Mouse (Mus musculus): ENCODE data around the gene S100a5.
A peak's percentile ranks its signal among the peaks of the same experiment; 100 is the strongest.

Gene S100a5

DNA sequence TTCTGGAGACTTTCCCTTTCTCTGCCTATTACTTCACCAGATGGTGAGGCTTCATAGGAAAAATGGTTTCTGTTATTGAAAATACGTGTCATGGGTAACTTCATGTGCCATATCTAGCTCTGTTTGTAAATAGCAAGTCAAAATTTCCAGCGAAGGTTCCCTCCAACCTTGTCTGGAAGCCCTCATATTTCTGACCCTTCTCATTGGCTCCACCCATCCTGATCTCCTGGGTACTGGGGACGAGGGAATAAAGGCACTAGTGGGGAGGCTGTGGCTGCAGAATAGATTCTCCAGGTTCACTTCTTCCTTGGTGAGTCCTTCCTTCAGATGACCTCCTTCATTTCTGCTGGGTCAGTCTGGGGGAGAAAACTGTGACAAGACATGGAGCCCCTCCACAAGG lies at the start of gene S100a5:
TSS of gene S100a5 (plus strand) at position 301 of the 400 bp plus-strand sequence.
- no peak for DNase-seq

GRCm38 (mm10) chr3:90560008-90560628 lies 48.2 kb upstream of the S100a5 start, which contains the start of gene S100a3:
Gene S100a3 (plus strand): TSS chr3:90560578.
- no peak for DNase-seq

DNA sequence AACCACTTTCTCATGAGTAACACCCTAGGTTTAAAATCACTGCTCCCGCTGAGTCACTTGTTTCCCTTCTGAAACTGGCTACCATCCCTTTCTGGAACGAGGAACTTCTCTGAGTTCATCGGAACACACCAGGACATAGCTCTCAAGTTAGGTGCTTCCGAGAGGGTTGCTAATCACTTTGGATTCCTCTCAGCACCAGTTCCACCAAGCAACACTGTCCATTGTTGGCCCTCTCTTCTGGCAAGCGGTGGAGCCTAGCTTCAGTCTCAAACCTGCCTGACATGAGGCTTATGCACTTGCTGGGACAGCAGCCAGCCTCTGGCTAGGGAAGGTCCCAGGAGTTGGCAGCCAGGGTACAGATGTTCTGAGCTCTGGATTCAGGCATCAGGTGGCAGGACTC lies 33.6 kb upstream of the S100a5 start:
- DNase-seq = no peak

GRCm38 (mm10) chr3:90575320-90575719 lies 33.0 kb upstream of the S100a5 start:
- DNase-seq = no peak

DNA sequence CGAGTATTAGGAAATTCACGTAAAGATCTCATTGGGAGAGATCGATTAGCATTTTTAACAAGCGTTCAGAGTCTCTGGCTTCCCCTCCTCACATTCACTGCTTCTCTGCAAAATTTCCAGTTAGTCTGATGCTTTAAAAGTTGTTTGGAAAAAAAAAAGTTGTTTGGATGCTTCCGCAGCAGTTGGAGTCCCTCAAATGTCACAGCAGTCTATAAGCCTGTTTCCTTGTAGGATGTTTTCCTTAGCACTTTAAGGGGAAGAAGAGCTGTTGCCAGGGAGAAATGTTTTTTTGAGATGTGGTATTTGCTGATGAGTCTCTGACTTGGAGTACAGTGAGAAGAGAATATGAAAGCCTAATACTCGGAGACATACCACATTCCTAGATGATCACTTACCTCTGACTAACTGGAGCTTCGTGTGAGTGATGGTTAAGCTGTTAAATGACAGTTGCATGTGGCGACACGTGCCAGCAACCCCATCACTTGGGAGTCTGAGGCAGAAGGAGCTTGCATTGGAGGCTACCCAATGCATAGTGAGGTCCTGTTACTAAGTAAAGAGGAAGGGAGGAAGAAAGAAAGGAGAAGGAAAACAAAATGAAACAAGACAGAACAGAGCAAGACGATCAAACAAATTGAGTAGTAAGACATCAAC lies 31.8 kb upstream of the S100a5 start:
- no peak for DNase-seq

- DNase-seq = no peak
Observed at GRCm38 (mm10) chr3:90579433-90579832, 28.9 kb upstream of the S100a5 start.

GRCm38 (mm10) chr3:90581141-90581540 lies 27.2 kb upstream of the S100a5 start:
- no peak for DNase-seq

DNA sequence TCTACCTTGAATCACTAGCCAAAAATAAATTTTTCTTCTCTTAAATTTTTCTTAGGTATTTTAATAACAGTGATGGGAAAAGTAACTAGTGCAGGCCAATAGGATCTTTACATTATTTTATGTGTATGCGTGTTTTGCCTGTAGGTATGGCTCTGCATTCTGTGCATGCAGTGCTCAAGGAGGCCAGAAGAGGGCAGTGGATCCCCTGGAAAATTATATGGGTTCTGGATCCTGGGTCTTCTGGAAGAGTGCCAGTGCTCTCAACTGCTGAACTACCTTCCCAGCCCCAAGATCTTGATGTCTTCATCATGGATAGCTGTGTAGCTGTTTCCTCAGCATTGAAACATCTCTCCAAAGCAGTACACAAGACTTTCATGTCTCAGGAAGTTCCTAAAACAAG lies 26.2 kb upstream of the S100a5 start:
- DNase-seq = no peak

- DNase-seq = no peak
Observed at GRCm38 (mm10) chr3:90582556-90582955, 25.8 kb upstream of the S100a5 start.

DNA sequence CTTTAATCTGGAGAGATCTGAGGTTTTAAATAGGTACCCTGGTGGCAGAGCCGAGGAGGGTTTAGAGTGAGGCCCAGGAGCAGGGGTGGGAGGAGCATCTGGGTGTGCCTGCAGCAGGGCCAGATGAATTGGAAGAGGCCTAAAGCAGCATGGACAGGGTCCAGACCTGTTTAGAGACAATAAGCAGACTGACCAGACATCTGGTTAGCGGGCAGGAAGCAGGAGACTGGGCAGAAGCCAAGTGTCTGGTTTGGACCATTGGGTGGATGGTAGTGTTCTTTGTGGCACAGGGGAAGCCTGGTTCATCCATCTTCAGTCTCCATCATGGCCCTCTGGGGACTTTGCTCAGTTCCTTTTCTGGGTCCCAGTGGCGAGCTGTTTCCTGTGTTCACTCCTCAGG lies 24.4 kb upstream of the S100a5 start:
- no peak for DNase-seq

GRCm38 (mm10) chr3:90585595-90585994 lies 22.7 kb upstream of the S100a5 start:
- DNase-seq = peak; percentile 28

DNA sequence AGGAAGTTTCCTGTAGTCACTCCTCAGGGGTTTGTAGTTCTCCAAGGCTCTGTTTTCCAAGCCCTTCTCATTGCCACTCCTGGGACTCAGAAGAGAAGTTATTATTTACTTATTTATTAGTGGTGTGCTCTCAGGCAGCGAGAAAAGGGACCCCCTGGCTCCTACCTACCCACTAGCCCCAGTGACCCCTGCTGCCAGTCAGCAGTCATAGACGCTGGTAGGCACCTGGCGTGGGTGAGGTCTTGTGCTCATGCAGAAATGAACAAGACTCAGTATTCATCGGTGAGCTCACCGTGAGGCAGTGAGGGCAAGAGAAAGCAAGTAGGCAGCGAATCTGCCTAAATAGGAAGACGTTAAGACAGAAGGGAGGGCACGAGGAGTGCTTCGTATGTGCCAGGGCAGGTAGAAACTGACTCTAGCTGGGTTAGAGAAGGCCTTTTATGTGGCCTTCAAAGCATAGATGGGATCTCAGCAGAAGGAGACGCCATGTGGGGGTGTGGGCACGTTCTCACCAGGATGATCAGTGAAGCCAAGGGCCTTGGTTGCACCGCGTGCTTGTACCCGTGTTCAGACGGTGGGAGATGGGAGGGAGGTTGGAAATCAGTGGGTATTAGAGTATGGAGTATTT lies 22.2 kb upstream of the S100a5 start:
- no peak for DNase-seq

DNA sequence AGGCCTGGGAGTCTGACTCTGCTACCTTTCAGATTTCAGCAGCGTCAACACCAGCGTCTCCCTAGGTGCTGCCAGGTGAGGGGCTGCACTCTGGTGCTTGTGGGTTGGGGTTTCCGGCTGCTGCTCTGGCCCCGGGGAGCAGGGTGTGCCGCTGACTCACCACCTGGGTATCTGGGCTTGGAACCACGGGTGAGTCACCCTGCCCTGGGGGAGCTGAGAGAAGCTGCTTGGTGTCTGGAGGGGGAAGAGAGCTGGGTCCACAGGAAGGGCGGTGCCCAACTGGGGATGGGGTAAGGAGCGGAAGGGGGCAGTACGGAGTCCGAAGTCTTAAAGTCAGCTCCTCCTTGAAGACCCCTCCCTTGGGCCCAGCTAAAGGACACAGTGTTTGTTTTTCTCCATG lies 21.4 kb upstream of the S100a5 start:
- no peak for DNase-seq

DNA sequence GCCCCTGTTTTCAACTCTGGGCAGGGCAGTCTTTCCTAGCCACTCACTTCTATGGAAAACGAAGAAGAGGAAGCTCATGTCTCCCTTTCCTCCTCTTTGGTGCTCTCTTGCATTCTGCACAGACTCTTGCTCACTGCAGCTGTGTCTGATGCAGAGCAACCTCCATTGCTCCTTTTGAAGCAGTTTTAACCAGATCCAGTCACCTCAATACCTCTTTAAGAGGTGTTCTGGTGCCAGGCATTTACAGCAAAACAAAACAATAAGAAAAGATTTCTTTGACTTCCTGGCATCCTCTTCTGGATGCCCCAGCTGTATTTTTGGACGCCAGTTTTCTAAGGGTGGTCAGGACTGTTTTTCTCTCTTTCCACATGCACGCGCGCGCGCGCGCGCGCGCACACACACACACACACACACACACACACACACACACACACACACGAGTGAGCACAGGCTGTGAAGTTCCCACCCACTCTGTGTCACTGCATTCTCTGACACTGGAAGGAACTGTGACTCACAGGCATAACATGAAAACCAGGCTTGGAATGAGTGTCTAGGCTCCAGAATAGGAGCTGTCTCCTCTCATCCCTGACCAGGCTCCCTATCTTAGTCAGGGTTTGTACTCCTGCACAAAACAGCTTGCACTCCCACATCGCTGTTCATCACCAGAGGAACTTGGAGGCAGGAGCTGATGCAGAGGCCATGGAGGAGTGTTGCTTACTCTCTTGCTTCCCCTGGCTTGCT lies 20.8 kb upstream of the S100a5 start:
- DNase-seq = no peak

GRCm38 (mm10) chr3:90589390-90589789 lies 18.9 kb upstream of the S100a5 start:
- no peak for DNase-seq

GRCm38 (mm10) chr3:90589947-90590346 lies 18.4 kb upstream of the S100a5 start, which contains the start of gene S100a2:
Gene S100a2 (plus strand): TSS chr3:90590247.
- no peak for DNase-seq

DNA sequence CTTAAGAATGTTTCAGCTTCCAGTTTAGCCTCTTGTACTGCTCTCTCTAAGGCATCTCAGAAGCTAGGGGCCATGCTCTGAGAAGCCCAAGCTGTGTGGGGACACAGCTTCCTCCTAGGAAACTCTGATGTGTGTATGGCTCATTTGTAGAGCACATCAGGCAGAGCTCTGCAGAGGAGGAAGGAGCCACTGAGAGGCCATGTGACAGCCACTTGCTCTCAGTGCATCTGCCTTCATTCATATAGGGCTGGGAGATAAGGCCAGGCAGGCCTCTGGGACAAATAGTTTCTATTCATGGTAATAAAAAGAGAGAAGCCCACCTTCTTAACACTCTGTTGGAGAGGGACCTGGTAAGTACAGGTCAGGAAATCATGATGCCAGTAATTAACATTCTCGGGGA lies 13.9 kb upstream of the S100a5 start:
- no peak for DNase-seq

GRCm38 (mm10) chr3:90595556-90595955 lies 12.8 kb upstream of the S100a5 start:
- no peak for DNase-seq

DNA sequence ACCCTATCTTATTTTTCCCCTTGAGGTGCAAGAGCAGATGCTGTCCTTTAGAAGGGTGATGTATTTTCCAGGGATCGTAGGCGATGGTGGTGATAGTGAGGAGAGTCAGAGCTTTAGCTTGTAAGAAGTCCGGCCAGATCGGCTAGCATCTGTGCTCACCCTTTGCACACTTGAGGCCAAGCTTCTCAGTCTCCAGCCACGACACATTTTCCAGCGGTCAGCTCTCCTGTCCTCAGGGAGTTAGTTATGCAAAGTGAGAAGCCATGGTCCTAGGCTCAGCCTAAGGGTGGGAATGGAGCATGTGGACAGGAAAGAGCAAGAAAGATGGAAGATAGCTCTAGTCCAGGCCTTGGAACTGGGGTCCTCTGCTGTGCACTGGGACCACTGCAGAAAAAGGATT lies 11.5 kb upstream of the S100a5 start:
- DNase-seq = no peak

DNA sequence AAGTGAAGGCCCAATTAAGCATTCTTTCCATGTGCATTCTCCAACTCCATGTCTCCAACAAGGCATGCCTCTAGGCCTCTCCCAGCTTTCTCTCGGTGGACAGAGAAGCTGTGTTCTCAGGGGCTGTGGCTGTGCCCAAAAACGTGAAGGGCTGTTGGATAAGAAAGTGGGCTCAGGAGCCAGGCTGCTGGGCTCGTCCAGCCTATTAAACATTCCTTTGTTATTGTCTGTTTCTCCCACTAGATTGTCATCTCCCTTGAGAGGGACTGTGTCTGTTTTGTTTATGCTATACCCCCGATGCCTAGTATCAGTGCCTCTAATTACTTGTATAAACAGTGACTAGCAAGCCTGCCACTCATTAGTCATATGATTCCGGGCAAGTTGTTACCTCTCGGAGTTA lies 10.6 kb upstream of the S100a5 start:
- DNase-seq = no peak

DNA sequence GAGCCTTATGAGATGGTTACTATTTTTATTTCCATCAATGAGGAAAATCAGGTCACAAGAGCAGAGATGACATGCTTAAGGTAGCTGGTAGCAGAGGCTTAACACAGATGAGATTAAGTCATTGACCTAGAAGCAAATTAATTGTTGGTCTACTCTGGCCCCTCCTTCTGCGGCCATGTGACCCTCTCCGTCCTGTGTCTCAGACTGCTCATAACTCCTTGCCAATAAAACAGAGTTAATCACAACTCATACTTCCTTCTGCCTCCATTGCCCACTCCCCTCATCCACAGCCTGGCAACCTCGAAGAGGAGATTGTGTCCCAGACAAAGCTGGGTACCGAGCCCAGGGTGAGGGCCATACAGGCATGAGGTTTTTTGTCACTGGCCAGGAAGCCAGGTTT lies 10.1 kb upstream of the S100a5 start:
- no peak for DNase-seq

GRCm38 (mm10) chr3:90599401-90599800 lies 8.9 kb upstream of the S100a5 start:
- no peak for DNase-seq

- no peak for DNase-seq
Observed at GRCm38 (mm10) chr3:90600036-90600435, 8.3 kb upstream of the S100a5 start.
